Mouse (Mus musculus) erythroid progenitor cell, adult 5-6 weeks (primary cell): Measurements from ENCODE around the gene Asnsd1. TPM values are rescaled to one million over a fixed set of nuclear protein-coding genes. Genes with fewer than 3 reads are reported as not detected.
"Not testable (repeated sequence)": the region's sequence is repeated elsewhere in the genome, so short reads cannot be mapped to it uniquely, and the experiment has no call there.

Source experiments
- ATAC-seq: replicated peaks from 2 replicates; pipeline ENCODE4 v1.8.0; 2016; ENCODE audit warnings: moderate number of reproducible peaks, mild to moderate bottlenecking, moderate TSS enrichment, inconsistent platforms; ENCODE audit not compliant: poor library complexity, low FRiP score, severe bottlenecking
- total RNA-seq, 2 experiments: library from RNA; stranded (forward) in 1 of 2; stranded (reverse) in 1 of 2; fragments of 150-400 nt in 1 of 2; fragments of 186-747, 209-891 nt in 1 of 2; gene quantifications; 2 replicates each; pipeline versions ENCODE4 v1.2.3 to v1.2.4; 2015 to 2017; ENCODE audit warnings: low replicate concordance in 2 of 2

The Asnsd1 gene
- total RNA-seq (2015; ENCODE audit: low replicate concordance): 62.3 and 96.8 TPM in 2 replicates
- 32.8 and 44.5 TPM in 2 replicates for total RNA-seq (2017; ENCODE audit: low replicate concordance)

DNA sequence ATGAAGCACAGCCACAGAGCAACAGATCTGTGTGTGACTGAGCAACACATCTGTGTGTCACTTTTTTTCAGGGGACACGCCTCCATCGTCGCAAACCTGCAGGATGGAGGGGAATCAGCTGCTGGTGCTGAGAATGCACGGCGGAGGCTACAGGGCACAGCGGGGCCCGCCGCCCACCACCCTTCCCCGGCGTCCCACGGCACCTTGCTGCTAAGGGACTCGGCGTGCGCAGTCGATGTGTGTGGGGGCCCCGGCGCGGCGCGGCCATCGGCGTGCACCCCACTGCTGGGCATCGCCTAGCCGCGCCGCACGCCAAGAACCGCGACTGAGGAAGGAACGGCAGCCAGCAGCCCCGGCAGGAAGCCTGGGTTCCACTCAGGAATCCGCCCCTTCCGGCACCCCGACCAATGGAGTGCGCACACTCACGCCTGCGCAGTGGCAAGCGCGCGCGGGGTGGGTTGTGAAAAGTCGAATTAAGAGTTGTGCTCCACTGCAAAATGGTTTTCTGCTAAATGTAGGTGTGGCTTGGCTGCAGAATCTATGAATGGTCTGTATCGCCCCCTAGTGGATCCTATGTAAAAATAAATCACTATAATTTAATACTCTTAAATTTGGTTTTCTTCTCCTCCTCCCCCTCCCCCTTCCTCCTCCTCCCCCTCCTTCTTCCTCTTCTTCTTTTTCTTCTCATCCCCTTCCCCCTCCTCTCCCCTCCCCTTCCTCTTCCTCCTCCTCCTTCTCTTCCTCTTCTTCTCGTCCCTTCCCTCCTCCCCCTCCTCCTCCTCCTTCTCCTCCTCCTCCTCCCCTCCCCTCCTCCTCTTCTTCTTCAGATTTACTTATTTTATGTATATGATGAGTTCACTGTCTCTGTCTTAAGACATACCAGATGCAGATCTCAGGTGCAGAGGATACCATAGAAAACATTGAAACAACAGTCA is at the start of gene Asnsd1, which contains the start of the genes Asdurf and Gm28551:
Gene Asnsd1, minus strand, starts transcription at position 426 of the 935 bp plus-strand sequence.
Gene Asdurf, minus strand, starts transcription at position 293 of the 935 bp plus-strand sequence.
Gene Gm28551, minus strand, starts transcription at position 341 of the 935 bp plus-strand sequence.
- ATAC-seq: peak; percentile 100

DNA sequence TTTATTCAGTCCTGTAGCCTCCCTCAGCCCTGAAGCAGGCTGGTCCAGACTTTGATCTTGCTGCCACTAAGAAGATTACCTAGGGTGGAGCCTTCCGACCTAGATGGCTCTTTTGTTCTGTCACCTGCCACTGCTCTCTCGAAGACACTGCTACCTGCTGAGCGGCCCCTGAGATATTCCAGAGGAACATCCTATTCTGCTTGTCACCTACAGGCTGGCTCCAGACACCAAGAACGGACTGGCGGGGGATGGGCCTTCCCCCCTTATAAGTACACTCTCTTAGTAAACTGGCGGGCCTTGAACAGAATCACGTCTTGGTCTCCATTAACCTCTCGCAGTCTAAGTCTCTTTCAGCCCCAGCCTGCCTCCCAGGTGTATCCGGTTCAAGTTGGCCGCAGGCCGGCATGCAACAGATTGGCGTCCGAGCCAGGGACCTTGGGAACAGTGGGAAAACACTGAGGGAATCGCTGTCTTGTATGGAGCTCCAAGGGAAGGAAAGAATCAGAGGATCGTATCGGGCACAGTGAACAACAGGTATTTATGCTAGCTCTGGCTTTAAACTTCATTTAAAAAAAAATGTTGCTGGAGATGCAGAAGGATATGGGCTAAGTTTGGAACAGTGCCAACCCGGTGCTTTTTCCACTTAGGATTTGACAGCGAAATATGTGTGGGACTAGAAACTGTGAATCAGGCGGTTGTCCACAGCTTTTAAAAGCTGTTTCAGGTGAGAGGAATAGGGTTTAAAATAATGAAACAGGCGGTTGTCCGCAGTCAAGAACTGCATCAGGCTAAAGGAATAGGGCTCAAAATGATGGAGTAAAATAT is 41.6 kb upstream of the Asnsd1 start:
- not testable (repeated sequence) for ATAC-seq

DNA sequence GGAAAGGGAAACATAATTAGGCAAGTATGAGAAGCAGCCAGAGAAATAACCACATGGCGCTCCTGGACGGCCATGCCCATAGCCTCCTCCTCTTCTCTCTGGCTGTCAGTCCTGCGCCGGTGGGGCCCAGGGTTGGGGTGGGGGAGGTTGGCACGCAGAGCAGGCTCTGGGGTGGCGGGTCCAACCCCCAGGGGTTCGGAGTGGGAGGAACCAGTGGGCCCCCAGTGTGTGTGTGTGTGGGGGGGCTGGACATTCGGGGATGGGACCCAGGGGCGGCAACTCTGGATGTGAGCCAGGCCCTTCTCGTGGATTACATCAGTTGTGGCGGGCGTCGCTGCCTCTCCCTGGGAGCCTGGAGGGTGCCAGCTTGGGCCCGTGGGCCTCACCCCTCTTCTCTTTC is 36.2 kb upstream of the Asnsd1 start:
- ATAC-seq: no peak

DNA sequence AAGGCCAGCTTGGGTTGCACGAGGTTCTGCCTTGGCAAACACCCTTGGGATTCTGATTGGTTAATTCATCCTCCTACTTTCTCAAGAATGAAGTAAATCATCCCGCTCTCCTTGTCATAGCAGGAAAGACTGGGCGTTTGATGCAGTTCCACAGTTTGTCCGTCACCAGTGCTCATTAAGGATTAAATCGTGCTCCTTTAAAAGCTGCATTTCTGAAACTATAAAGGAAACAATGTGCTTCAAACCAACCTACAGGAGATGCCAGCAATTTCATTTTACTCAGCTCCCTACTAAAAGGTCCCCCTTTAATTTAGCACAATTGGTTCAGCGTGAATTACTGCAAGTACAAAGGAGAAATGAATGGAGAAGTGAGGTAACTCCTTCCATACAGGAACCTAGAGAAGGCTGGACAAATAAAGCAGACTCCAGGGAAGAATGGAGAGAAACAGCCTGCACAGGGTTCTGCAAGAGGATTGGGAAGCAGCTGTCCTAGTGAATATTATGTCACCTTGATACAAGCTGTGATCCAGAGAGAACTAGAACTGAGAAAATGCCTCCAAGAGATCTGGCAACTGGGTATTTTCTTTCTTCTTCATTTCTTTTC is 31.6 kb upstream of the Asnsd1 start:
- no peak for ATAC-seq

DNA sequence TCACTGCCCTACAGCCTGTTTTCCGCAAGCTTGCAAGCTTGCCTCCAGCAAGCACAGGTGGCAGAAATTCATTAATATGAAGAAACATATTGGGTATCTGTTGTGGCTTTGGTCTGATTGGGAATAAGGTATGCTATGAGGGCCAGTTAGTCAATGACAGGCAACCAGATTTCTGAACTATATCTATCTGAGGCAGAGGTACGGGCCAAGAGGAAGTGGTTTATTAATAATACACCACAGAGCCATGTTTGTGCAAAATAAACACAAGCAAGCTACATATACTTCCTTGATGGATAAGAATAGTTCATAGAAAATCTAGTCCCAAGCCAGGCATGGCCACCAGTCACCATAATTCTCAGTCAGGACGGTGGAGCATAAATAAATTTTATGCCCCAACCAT is 25.2 kb upstream of the Asnsd1 start:
- ATAC-seq: no peak

DNA sequence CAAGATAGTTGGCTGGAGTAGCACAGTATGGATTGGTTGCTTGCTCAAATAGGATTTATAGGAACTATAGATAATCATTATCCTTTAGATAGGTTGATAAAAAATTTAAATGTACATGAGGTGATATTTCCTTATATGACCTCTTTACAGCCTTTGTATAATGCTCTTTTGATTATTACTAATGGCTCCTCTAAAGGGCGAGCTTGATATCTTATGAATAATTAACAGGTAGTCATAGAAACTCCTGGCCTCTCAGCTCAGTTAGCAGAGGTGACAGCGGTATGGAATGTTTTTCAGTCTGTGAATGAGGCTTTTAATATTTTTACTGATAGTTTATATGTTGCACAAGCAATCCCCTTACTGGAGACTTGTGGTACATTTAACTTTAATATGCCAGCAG is 23.4 kb upstream of the Asnsd1 start:
- not testable (repeated sequence) for ATAC-seq

DNA sequence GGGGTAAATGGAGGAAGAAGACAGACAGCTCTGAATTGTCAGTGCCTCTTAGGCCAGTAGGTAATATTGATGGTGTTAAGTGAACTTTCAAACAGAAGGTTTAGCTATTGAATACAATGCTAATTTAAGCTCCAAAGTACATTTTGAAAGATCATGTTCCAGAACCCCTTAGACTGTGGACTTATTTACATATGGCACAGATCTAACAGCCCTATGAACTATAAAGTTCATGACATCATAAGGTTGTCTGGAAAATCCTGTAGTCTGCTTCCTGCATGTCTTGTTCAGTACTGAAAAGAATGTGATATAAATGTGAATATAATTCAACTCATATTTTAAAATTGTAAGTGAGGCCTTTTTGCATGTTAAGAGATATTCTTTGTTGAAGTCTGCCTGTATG is 6.4 kb upstream of the Asnsd1 start:
- ATAC-seq: no peak

DNA sequence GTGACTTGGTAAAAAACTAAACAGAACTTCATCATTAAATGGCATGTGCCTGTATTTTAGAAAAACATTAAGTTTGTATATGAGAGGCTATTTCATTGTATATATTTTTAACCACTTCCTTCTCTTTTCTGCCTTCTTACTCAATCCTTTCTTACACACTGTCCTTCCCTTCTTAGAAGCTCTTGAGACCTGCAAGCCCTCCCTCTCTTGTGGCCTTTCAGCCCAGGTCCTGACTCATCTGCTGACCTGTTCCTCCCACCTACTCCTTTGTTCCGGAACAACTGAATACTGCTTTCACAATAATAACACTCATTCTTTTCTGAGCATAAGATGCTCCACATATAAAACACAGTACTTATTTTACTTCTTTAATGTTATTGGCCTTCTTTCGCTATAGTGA is 11.5 kb downstream of the Asnsd1 start:
- ATAC-seq: no peak

DNA sequence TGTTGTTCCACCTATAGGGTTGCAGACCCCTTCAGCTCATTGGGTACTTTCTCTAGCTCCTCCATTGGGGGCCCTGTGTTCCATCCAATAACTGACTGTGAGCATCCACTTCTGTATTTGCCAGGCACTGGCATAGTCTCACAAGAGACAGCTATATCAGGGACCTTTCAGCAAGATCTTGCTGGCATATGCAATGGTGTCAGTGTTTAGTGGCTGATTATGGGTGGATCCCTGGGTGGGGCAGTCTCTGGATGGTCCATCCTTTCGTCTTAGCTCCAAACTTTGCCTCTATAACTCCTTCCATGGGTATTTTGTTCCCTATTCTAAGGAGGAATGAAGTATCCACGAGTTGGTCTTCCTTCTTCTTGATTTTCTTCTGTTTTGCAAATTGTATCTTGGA is 15.1 kb downstream of the Asnsd1 start:
- ATAC-seq: not testable (repeated sequence)

DNA sequence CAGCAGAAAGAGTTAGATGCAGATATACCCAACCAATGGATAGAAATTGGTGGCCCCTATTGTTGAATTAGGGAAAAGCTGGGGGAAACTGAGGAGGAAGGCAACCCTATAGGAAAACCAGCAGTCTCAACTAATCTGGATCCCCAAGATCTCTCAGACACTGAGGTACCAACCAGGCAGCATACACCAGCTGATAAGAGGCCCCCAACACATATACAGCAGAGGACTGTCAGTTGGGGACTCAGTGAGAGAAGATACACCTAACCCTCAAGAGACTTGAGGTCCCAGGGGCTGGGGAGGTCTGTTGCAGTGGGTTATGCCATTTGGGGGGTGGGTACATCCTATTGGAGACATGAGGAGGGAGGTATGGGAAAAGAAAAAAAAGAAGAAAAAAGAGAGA is 17.1 kb downstream of the Asnsd1 start:
- no peak for ATAC-seq

DNA sequence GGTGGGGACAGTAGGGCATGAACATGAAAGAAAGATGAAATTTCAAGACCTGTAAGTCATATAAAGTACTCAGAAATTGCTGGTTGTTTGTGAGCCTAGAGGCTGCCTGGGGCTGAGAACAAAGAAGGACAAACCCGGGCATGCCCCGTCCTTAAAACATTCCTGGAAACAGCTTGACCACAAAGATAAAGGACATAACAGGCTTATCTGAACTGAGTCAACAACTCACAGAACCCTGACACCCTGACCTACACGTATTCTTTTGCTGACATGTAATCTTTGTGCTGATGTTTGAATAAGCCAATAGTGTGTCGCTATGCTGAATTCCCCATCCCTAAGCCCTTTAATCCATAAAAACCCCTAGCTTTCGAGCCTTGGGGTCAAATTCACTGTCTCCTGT is 19.0 kb downstream of the Asnsd1 start:
- ATAC-seq: not testable (repeated sequence)

DNA sequence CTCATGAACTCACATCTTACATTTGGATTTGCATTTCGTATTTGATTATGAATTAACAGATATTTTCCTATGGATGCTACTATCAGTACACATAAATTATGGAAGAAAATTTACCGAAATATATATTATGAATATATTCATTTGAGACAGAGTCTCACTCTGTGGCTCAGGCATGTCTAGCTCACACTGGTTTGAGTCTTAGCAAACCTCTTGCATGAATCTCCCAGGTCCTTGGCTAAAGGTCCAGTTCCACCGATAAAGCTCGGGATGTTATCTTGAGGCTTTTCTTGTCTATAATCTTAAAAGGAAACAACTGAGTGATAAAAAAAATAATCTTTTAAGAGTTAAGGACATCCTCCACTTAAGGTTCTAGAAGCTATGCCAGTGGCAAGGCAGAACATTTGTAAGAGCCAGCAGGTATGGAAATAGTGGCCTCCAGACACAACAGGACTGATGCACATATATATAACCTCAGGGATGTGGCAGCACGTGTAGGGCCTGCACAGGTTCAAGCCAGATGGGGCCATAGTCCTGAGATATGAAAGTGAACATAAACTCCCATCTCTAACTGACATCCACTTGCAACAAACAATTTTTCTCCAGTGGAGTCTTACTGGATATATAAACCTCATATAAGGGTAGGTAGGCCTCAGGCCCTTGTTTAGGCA is 27.6 kb downstream of the Asnsd1 start:
- no peak for ATAC-seq

DNA sequence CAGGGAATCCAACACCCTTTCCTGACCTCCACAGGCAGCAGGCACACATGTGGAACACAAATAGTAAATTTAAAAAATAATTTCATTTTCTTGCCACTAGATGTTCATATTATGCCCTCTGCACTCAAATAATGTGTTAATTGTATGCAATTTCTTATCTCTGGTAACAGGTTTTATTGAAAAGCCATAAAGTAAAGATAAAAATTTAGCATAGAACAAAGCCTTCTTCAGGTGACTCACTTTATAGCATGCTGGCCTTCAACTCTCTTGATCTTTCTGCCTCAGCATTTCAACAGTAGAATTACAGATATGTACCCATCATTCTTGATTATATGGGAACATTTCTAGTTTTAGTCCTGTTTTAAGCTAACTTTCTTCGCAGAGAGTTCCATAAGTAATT is 28.3 kb downstream of the Asnsd1 start:
- no peak for ATAC-seq

DNA sequence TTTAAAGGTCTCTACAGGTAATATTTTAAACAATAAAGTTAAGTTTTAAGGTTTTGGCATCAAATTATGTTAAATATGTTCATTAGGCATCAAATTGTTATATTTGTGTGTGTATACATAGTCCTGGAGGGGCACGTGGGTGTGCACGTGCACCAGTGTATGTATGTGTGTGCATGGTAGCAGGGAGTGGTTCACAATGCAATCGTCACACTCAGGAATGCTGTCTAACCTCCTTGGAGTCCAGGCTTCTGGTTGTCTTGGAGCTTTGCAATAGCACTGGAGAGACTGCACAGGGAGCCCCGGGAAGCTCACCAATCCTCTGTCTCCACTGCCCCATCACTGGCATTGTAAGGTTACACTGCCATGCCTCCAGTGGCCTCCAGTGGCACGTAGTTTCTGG is 29.3 kb downstream of the Asnsd1 start:
- no peak for ATAC-seq

DNA sequence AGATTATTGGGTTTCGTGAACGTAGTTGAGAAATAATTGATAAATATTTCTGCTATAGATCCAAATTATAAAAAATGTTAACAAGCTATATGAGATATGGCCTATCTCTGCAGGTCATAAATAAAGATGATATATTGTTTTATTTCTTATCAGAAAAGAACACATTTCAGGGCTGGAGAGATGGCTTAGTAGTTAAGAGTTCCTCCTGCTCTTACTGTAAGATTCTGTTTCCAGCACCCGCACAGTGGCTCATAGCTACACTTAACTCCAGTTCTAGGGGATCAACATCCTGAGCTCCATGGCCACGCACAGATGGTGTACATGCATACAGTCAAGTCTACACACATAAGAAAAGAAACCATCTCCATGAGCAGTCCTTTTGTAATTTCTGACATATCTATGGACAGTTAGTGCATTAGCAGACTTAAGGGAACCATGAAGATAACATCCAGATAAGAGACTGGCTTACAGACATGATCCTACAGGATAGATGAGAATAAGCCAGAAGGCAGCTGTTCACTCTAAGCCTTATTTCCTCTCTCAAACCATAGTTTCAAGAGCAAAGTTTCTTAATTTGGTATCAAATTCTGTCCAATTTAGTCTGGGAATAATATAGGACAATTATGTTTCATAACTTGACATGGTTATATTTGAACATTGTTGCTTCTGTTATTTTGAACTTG is 30.7 kb downstream of the Asnsd1 start:
- ATAC-seq: no peak

DNA sequence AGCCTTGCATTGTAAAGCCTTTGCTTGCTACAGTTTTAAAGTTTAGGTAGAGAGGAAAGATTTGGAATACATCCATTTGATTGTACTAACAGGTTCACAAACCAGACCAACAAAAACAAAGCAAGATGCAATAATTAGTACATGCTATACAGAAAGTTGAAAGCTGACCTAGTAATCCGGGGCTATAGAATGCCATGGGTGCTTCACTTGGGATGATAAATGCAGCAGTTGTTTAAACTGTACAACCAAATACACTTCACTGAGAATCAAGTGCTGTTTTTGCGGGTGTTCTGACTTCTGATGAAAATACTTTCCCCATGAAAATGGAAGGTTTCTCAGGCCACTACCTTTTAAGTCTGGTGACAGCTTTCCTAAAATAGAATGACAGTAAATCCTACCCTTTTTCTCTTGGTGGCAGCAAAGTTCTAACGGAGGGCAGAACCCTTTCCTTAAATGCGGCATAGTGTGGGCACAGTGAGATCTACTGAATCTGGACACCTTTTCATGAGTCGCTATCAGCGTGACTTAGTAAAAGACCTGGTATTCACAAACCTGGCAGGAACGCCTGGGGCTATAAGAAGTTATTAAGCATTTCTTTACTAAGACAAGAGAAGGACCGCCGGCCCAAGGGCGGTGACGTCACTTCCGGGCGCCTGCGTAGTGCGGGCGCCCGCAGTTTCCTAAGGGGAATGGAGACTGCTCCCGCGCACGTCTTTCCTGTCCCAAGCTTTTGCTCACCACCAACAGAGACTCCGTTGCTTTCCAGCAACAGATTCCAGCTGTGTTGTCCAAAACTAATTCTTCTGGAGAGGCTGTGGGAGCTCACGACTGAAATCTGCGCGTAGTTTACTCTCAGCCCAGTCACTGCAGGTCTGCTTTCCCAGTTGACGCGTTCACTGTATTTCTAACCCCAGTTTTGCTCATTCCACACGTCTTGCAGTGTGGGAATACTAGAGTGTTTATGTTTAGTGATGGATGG is 39.3 kb downstream of the Asnsd1 start, which contains the start of gene Osgepl1:
Gene Osgepl1, plus strand, starts transcription at position 636 of the 979 bp plus-strand sequence.
- ATAC-seq: peak; percentile 98

DNA sequence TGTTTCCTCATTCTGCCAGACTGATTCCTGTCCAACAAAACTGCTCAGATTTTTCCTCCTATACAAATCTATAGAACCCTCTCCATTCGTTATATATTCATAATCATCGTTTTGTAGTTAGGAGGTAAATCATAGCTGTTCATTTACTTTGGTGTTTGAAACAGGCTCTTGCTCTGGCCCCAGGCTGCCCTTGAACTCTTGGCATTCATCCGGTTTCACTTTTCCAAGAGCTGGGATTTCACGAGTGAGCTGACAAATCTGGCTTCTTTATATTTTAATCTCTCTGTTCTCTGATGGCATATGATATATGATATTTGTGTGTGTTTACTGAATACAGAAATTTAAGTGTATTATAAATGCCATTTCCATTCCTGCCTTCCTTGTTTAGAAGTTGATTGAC is 52.0 kb downstream of the Asnsd1 start:
- no peak for ATAC-seq
